Mouse (Mus musculus): ENCODE measurements around the gene Mylk3.

Mylk3 gene

DNA sequence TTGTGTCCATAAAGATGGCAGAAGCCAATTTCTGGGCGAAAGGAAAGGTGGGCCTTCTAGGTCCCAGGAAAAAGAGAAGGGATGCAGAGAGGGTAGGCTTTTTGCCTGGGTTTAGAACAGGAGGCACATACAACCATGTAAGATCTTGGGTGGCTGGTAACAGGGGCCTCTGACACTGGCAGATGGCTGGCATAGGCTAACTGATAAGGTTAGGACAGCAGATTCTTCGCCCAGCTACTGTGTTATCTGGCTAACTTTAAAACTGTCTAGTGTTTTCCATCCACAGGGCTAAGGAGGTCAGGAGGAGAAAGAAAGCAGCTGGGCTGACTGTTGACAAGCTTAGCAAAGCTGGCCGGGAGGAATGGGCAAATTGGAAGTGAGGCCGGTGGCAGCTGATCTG lies 67.6 kb downstream of the Mylk3 start:
- peak; percentile 14 to 37 for DNase-seq (ENCODE audit: low spot score in 2 of 2)

DNA sequence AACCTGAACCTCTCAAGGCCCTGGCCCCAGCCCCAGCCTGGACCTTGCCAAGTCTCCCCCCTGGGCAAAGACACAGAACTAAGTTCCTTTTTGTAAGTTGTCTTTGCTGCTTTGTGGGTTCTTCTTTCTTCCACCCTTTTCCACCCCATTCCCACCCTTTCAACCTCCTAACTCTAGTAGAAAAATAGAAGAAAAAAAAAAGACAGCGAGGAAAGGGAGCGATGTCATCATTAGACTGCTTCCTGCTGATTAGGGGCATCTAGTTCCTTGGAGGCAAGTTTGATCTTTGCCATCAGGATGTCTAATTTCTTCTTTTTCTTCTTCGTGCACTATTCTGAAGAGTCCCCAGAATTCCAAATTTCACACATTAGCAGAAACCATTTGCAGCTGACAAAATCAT lies 73.1 kb downstream of the Mylk3 start:
- DNase-seq (ENCODE audit: low spot score in 2 of 2): no peak

DNA sequence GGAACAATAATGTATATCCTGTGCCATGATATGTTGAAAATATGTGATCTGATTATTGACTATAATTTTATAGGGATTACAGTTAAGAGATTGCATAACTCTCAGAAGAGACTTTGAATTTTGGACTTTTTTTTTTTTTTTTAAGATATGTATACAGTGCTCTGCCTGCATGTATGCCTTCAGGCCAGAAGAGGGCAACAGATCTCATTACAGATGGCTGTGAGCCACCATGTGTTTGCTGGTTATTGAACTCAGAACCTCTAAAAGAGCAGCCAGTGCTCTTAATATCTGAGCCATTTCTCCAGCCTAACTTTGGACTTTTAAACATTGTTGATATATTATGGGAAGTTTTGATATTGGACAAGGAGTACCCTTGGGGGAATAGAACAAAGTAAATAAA lies 74.4 kb downstream of the Mylk3 start:
- DNase-seq (ENCODE audit: low spot score in 2 of 2): peak; percentile 11 to 12

DNA sequence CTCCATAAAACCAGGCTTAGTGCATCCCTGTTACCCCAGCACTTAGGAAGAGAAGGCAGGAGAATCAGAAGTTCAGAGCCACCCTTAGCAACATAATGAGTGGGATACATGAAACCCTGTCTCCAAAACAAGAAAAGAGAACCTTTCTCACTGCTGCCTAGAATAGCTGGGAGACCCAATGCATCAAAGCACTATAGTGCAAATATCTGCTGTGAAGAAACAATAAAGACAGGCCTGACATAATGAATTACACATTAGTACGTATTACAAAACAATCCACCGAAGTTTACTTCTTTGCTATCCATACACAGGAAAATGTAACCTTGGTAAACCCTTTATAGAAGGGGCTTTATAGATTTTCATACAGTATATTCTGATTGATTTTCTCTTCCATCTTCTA lies 77.6 kb downstream of the Mylk3 start:
- no peak for DNase-seq (ENCODE audit: low spot score in 2 of 2)

DNA sequence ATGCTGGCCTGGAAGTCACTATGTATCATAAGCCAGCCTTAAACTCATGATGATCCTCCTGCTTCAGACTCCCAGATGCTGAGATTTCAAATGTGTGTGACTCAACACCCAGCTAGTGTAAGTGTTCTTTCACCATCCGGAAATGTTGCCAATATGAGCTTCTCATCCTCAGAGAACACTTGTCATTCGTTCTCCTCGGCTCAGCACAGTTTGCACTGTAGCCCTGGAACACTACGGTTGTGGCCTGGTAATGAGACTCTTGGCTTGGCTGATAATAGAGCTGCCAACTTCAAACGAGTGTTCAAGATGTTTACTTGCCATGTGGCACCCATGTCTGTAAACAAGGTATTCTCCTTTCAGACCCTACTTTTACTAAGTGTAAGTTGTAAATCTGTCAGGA lies 82.6 kb downstream of the Mylk3 start:
- DNase-seq (ENCODE audit: low spot score in 2 of 2): no peak

DNA sequence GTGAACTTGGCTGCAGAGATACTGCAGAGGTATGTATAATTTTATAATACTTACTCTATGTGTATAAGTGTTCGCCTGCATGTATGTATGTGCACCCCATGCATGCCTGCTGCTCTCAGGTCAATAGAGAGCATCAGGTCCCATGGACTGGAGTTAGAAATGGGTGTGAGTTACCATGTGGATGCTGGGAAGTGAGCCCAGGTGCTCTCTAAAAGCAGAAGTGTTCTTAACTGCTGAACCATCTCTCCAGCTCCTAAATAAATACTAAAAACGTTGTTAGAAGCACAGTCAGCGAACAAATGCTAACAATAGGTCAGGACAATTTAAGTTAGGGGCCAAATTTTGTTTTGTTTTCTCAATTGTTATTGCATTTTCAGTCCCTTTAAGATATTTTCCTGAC lies 83.2 kb downstream of the Mylk3 start:
- no peak for DNase-seq (ENCODE audit: low spot score in 2 of 2)

DNA sequence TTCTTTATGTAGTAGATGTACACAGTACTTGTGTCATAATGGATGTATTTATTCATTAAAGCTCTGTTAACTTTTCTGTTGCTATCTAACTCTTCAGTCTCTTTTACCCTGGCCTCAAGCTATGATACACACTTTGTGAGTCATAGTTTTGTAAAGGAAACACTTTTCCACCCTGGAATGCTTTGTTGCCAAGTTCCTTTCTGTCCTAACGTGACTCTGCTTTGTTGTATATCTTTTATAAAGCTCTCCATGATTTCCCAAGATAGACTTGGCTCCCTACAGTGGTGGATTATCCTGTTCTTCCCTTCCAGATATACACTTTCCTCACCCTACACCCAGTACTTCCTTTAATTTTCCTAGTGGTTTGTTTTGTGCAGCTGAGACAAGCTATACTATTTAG lies 84.2 kb downstream of the Mylk3 start:
- no peak for DNase-seq (ENCODE audit: low spot score in 2 of 2)

DNA sequence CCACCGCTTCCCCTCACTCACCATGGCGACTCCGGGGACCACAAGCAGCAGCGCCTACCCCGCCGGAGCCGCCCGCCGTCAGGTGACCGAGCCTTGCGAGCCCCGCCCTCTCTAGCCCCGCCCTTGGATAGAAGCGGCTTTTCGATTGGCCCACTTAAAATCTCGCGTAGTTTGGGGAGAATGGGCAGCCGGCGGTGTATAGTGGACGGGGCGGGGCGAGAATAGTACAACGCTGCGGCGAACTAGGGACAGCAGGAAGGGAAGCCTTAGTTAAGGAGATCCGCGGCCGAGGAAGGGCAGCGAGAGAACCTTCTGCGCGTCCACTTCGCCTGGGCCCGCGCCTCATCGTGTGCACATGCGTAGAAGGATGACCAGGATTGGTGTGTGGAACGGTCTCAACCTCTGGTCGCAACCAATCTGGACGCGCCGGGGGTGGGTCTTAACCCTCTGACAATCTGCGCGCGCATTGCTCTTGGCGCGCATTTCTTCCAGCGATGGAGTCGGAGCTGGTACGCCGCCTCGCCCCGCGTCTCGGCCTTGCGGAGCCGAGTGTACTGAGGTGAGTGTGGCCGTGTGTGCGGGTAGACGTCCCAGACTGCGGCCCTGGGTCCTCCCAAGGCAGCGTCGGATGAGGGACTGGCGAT lies 86.6 kb downstream of the Mylk3 start, which contains the start of the genes Orc6 and Vps35:
Gene Orc6, plus strand, starts transcription at position 199 of the 644 bp plus-strand sequence.
Gene Vps35, minus strand, starts transcription at position 369 of the 644 bp plus-strand sequence.
- peak; percentile 93 to 96 for DNase-seq (ENCODE audit: low spot score in 2 of 2)

DNA sequence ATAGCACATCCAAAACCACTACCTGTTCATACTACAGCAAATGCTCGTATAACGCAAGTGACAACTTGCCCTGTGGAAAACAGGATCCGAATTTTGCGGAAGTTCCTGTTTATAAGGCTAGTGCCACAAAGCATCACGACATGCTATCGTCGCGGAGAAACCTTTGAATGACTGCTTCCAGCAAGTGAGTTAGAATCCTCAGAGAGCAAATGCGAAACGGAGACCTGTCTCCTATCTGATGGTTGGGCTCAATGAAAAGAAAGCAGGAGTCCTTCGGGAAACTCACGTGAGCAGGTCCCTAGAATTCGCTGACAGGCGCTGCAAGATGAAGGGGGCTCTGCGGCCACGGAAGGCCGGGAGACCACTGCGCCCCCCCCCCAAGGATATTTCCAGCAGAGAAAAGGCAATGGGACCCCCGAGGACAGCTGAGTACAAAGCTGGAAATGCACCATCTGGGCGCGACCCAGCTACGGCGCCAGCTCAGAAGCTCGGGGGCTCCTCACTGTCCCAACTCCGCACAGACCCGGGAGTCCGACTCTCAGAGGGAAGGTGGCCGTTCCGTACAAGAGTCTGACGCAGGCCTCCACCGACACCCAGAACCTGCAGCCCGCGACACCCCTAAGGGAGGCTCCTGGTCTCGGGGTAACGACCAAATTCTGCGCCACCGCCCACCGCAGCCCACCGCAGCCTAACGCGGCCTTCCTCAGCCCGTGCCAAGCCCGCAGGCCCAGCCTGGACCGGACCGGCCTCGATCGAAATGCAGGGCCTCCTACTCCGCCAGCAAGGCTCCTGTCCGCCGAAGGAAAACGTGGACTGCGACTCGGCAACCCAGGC lies 87.3 kb downstream of the Mylk3 start:
- DNase-seq (ENCODE audit: low spot score in 2 of 2): peak; percentile 13 to 29

DNA sequence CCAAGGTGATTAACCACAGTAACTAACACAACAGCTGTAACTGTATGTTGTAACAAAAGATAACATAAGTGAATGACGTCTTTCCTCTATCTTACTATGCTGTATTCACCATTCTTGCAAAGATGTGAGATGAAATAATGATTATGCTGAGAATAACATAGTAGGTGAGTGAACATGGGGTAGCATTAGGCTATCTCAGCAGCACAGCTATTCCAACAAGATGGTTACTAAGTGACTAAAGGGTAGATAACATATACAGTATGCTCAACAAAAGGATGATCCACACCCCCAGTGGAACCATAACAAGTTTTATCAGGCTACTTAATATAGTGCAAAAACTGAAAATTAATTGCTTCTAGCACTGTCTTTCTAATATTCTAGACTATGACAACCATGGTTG lies 99.3 kb downstream of the Mylk3 start:
- DNase-seq (ENCODE audit: low spot score in 2 of 2): no peak

Measured in spleen, postnatal 36 days (tissue).